Mouse (Mus musculus) myocyte (in vitro differentiated cells): Measurements from ENCODE around the gene Ltbp1. TPM values are rescaled to one million over a fixed set of nuclear protein-coding genes. Genes with fewer than 3 reads are reported as not detected.

Source experiments
- H3K27me3 ChIP-seq: one replicate; pipeline ENCODE4 v1.6.1; 2011; ENCODE audit not compliant: control insufficient read depth, insufficient read depth, insufficient read length
- H3K36me3 ChIP-seq: one replicate; pipeline ENCODE4 v1.6.1; 2011; ENCODE audit not compliant: control insufficient read depth, insufficient read depth
- H3K4me2 ChIP-seq: one replicate; pipeline ENCODE4 v1.6.1; 2011; ENCODE audit warnings: low read depth, control low read depth
- H3K4me3 ChIP-seq: one replicate; pipeline ENCODE4 v1.5.1; 2011; ENCODE audit warnings: mild to moderate bottlenecking, control low read depth, moderate library complexity
- H3K79me2 ChIP-seq: one replicate; pipeline ENCODE4 v1.6.1; 2011; ENCODE audit not compliant: control insufficient read depth, insufficient read depth
- H3ac ChIP-seq: one replicate; pipeline ENCODE4 v1.6.1; 2011; ENCODE audit not compliant: control insufficient read depth, insufficient read length
- CEBPB ChIP-seq: IDR thresholded peaks from 2 replicates; pipeline ENCODE4 v1.6.1; 2011; ENCODE audit warnings: mild to moderate bottlenecking, moderate library complexity; ENCODE audit not compliant: poor library complexity, insufficient read depth, severe bottlenecking
- E2F4 ChIP-seq: IDR thresholded peaks from one replicate; pipeline ENCODE4 v1.6.1; 2011; ENCODE audit warnings: mild to moderate bottlenecking, control low read depth, moderate library complexity; ENCODE audit not compliant: insufficient read depth
- MAX ChIP-seq: IDR thresholded peaks from one replicate; pipeline ENCODE4 v1.6.1; 2011; ENCODE audit warnings: low read depth, mild to moderate bottlenecking, control low read depth
- MYOD1 ChIP-seq, 3 experiments: IDR thresholded peaks; one replicate each; pipeline ENCODE4 v1.6.1; 2011; ENCODE audit warnings: control low read depth in 2 of 3, low read depth in 2 of 3, mild to moderate bottlenecking in 2 of 3, moderate library complexity in 1 of 3; ENCODE audit not compliant: insufficient read length in 2 of 3, control insufficient read depth in 1 of 3
- MYOG ChIP-seq, 3 experiments: IDR thresholded peaks; one replicate each; pipeline ENCODE4 v1.6.1; 2011; ENCODE audit warnings: control low read depth in 2 of 3, low read depth in 2 of 3, mild to moderate bottlenecking in 2 of 3; ENCODE audit not compliant: insufficient read length in 2 of 3, control insufficient read depth in 1 of 3, insufficient read depth in 1 of 3
- POLR2A ChIP-seq: IDR thresholded peaks from one replicate; pipeline ENCODE4 v1.6.1; 2011; ENCODE audit warnings: low read depth, mild to moderate bottlenecking, control low read depth, moderate library complexity; ENCODE audit not compliant: insufficient read length
- POLR2AphosphoS2 ChIP-seq: IDR thresholded peaks from one replicate; pipeline ENCODE4 v1.6.1; 2011; ENCODE audit warnings: low read depth, control low read depth; ENCODE audit not compliant: insufficient read length
- REST ChIP-seq: IDR thresholded peaks from one replicate; pipeline ENCODE4 v1.6.1; 2011; ENCODE audit warnings: mild to moderate bottlenecking, control low read depth, moderate library complexity; ENCODE audit not compliant: insufficient read depth, insufficient read length
- SRF ChIP-seq: IDR thresholded peaks from one replicate; pipeline ENCODE4 v1.6.1; 2011; ENCODE audit warnings: low read depth; ENCODE audit not compliant: control insufficient read depth, insufficient read length
- TCF12 ChIP-seq: IDR thresholded peaks from one replicate; pipeline ENCODE4 v1.6.1; 2011; ENCODE audit warnings: mild to moderate bottlenecking, control low read depth; ENCODE audit not compliant: poor library complexity, insufficient read depth, severe bottlenecking
- TCF3 ChIP-seq: IDR thresholded peaks from one replicate; pipeline ENCODE4 v1.6.1; 2011; ENCODE audit warnings: low read depth, control low read depth; ENCODE audit not compliant: insufficient read length
- USF1 ChIP-seq: IDR thresholded peaks from one replicate; pipeline ENCODE4 v1.6.1; 2011; ENCODE audit warnings: low read depth, mild to moderate bottlenecking, control low read depth, moderate library complexity
- polyA plus RNA-seq: library from polyadenylated mRNA; unstranded; fragments of >200 nt; fragmentation: generic; extraction: Trizol; gene quantifications from one replicate; pipeline ENCODE4 v1.2.1, GENCODE M21; 2012; ENCODE audit warnings: missing spikeins

The Ltbp1 gene
- polyA plus RNA-seq, 1 experiment, result 19.4 TPM

- Histone ChIP-seq H3ac (no peak overlapping the region), H3K36me3 (no peaks in the 10 kb centered on the region), H3K27me3 (no peaks in the 10 kb centered on the region), H3K4me2 (no peak overlapping the region), H3K79me2 (no peaks in the 10 kb centered on the region), H3K4me3 (no peak overlapping the region)
- no peak for TF ChIP-seq MYOD1 (IDR thresholded peaks at IDR 0.05; ENCODE audit: control insufficient read depth in 1 of 3, insufficient read length in 2 of 3, low read depth in 2 of 3)
- no peak for TF ChIP-seq MYOG (IDR thresholded peaks at IDR 0.05; ENCODE audit: control insufficient read depth in 1 of 3, insufficient read depth in 1 of 3, insufficient read length in 2 of 3, low read depth in 2 of 3)
- TF ChIP-seq TCF3, result no peak
- no peak for TF ChIP-seq MAX
- no peak for TF ChIP-seq USF1
- no peak for TF ChIP-seq POLR2A
- TF ChIP-seq CEBPB, result no peak
- TF ChIP-seq TCF12, result no peak
- TF ChIP-seq SRF, result no peak
- no peak for TF ChIP-seq REST
- TF ChIP-seq POLR2AphosphoS2, result no peak
- TF ChIP-seq E2F4, result no peak
These were observed 213.3 kb downstream of the Ltbp1 start for GRCm38 (mm10) chr17:75218700-75219099.

DNA sequence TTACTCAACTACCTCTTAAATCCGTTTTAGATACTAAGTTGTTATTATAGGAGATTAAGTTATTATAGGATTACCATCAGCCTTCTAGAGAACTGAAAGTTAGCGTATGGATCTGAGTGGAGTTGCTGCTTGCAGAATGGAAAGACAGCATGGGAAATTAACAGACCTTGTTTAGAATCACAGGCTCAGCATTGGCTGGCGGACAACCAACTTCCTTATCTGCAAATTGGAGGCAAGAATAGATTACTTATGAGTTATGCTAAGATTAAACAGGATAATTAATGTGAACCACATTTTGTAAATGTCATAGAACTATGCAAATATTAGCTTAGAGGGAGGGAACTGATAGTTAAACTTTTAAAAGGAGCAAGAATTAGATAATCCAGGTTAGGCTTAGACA is 223.0 kb downstream of the Ltbp1 start:
- no peak for TF ChIP-seq MYOD1 (IDR thresholded peaks at IDR 0.05; ENCODE audit: control insufficient read depth in 1 of 3, insufficient read length in 2 of 3, low read depth in 2 of 3)
- no peak for TF ChIP-seq POLR2A
- TF ChIP-seq SRF, result no peak
- no peak for TF ChIP-seq MYOG (IDR thresholded peaks at IDR 0.05; ENCODE audit: control insufficient read depth in 1 of 3, insufficient read depth in 1 of 3, insufficient read length in 2 of 3, low read depth in 2 of 3)
- no peak for TF ChIP-seq POLR2AphosphoS2
- no peak for TF ChIP-seq USF1
- no peak for TF ChIP-seq CEBPB
- Histone ChIP-seq H3K36me3 (peaks cover 10% of the 10 kb centered on the region), H3K4me2 (no peak overlapping the region), H3K79me2 (no peaks in the 10 kb centered on the region), H3K27me3 (no peaks in the 10 kb centered on the region), H3K4me3 (no peak overlapping the region), H3ac (no peak overlapping the region)

- no peaks in the 10 kb centered on the region for H3K79me2 ChIP-seq
- no peak overlapping the region for H3K4me2 ChIP-seq
- no peak overlapping the region for H3K4me3 ChIP-seq
- no peak overlapping the region for H3ac ChIP-seq
- TF ChIP-seq MAX, result no peak
- TF ChIP-seq USF1, result no peak
- no peak for TF ChIP-seq REST
- no peak for TF ChIP-seq POLR2AphosphoS2
- TF ChIP-seq TCF3, result no peak
- no peak for TF ChIP-seq POLR2A
- TF ChIP-seq SRF, result no peak
- no peak for TF ChIP-seq MYOD1 (IDR thresholded peaks at IDR 0.05; ENCODE audit: control insufficient read depth in 1 of 3, insufficient read length in 2 of 3, low read depth in 2 of 3)
- TF ChIP-seq E2F4, result no peak
- no peak for TF ChIP-seq TCF12
- no peak for TF ChIP-seq CEBPB
- TF ChIP-seq MYOG (IDR thresholded peaks at IDR 0.05; ENCODE audit: control insufficient read depth in 1 of 3, insufficient read depth in 1 of 3, insufficient read length in 2 of 3, low read depth in 2 of 3), result no peak
- H3K36me3 ChIP-seq, result no peaks in the 10 kb centered on the region
- H3K27me3 ChIP-seq, result no peaks in the 10 kb centered on the region
These were observed 227.8 kb downstream of the Ltbp1 start for GRCm38 (mm10) chr17:75233206-75233605.

DNA sequence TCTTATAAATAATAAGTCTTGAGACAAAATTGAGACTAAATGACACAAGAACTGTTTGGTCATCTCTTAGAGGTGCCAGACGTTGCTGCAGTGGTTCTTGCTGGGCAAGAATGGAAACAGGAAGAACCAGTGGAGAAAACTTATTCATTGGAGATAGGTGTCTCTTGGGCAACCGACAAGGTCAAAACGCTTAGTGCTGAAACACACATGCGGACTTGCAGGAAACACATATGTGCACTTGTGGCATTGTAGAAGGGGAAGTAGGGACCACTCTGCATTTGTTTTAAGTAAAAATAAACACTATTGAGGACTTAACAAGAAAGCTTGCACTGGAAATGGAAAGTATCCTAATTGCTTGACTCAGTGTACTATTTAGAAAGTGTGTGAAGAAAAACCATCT is 228.6 kb downstream of the Ltbp1 start:
- H3K27me3 ChIP-seq, result no peaks in the 10 kb centered on the region
- no peak overlapping the region for H3K4me2 ChIP-seq
- TF ChIP-seq MYOG (IDR thresholded peaks at IDR 0.05; ENCODE audit: control insufficient read depth in 1 of 3, insufficient read depth in 1 of 3, insufficient read length in 2 of 3, low read depth in 2 of 3), result no peak
- no peak for TF ChIP-seq MYOD1 (IDR thresholded peaks at IDR 0.05; ENCODE audit: control insufficient read depth in 1 of 3, insufficient read length in 2 of 3, low read depth in 2 of 3)
- TF ChIP-seq SRF, result no peak
- no peak for TF ChIP-seq E2F4
- TF ChIP-seq POLR2A, result no peak
- TF ChIP-seq MAX, result no peak
- no peak for TF ChIP-seq REST
- TF ChIP-seq POLR2AphosphoS2, result no peak
- TF ChIP-seq CEBPB, result no peak
- TF ChIP-seq USF1, result no peak
- no peak overlapping the region for H3ac ChIP-seq
- no peaks in the 10 kb centered on the region for H3K79me2 ChIP-seq
- H3K36me3 ChIP-seq, result no peaks in the 10 kb centered on the region
- H3K4me3 ChIP-seq, result no peak overlapping the region

GRCm38 (mm10) chr17:75235781-75236180 is 230.4 kb downstream of the Ltbp1 start:
- no peak overlapping the region for H3K4me2 ChIP-seq
- no peak overlapping the region for H3K4me3 ChIP-seq
- no peak overlapping the region for H3ac ChIP-seq
- no peaks in the 10 kb centered on the region for H3K79me2 ChIP-seq
- no peaks in the 10 kb centered on the region for H3K27me3 ChIP-seq
- H3K36me3 ChIP-seq, result no peaks in the 10 kb centered on the region
- TF ChIP-seq MYOD1 (IDR thresholded peaks at IDR 0.05; ENCODE audit: control insufficient read depth in 1 of 3, insufficient read length in 2 of 3, low read depth in 2 of 3) (no peak), E2F4 (no peak), TCF3 (no peak), SRF (no peak), CEBPB (no peak), POLR2A (no peak), TCF12 (no peak), POLR2AphosphoS2 (no peak), MYOG (IDR thresholded peaks at IDR 0.05; ENCODE audit: control insufficient read depth in 1 of 3, insufficient read depth in 1 of 3, insufficient read length in 2 of 3, low read depth in 2 of 3) (no peak), USF1 (no peak), REST (no peak), MAX (no peak)
